Mouse (Mus musculus) liver, adult 2 months (tissue): ENCODE data around the gene Pcnx2.

Experiments used
- CTCF ChIP-seq: fragments of 200-500 bp; IDR thresholded peaks from 2 replicates; pipeline ENCODE4 v1.5.1; 2011; ENCODE audit warnings: low read depth, low read length, control low read depth
- POLR2A ChIP-seq: fragments of 200-500 bp; IDR thresholded peaks from 2 replicates; pipeline ENCODE4 v1.6.1; 2011; ENCODE audit warnings: low read length, control low read depth; ENCODE audit not compliant: insufficient read depth; ENCODE audit errors: extremely low read depth

DNA sequence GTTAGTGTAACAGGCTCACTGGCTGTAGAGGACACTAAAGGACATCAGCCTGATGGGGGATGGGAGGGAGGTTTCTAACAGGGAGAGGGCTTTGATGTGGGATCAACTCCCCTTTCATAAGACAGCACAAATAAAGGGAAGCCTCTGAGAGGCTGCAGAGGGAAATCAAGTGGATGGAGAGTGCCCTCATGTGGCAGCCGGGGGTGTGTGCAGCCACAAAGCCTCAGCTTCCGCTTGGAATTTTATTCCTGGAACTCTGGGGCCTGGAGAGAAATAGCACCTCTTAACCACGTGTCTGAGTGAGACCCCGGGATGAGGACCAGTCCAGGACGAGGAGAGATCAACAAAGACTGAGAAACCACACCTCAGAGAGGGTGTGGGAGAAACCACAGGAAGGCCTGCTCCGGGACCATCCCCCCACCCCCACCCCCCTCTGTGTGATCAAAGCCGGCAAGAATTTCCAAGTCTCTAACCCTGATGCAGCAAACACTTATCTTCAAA is 27.2 kb downstream of the Pcnx2 start:
- TF ChIP-seq CTCF (peak; percentile 91), POLR2A (no peak)
